Mouse (Mus musculus) embryonic facial prominence, embryonic 11.5 days (tissue): ENCODE data around the gene Prss12. TPM values are rescaled to one million over a fixed set of nuclear protein-coding genes. Genes with fewer than 3 reads are reported as not detected.

Source experiments
- ATAC-seq: fragments of 200-750 bp; cut with Nextera tagmentation; replicated peaks from 2 replicates; pipeline ENCODE4 v1.8.0; 2017; ENCODE audit warnings: low read depth; ENCODE audit not compliant: insufficient number of reproducible peaks, low FRiP score, low TSS enrichment
- DNase-seq: peaks from one replicate; pipeline ENCODE4 v3.0.0-alpha.2; 2015; ENCODE audit warnings: low spot score
- H3K27ac ChIP-seq: fragments of 300-500 bp; sonication (generic); replicated peaks from 2 replicates; pipeline ENCODE4 v1.5.1; 2014; ENCODE audit warnings: mild to moderate bottlenecking, low read depth, low read length, control low read depth
- H3K27me3 ChIP-seq: fragments of 300-500 bp; sonication (generic); 2 replicates; pipeline ENCODE4 v1.6.1; 2014; ENCODE audit warnings: mild to moderate bottlenecking, low read length, moderate library complexity, mixed read lengths; ENCODE audit not compliant: control insufficient read depth, insufficient read depth
- H3K36me3 ChIP-seq: fragments of 300-500 bp; sonication (generic); replicated peaks from 2 replicates; pipeline ENCODE4 v1.6.1; 2014; ENCODE audit warnings: low read depth, mild to moderate bottlenecking, low read length, moderate library complexity, mixed read lengths; ENCODE audit not compliant: control insufficient read depth, insufficient read depth
- H3K4me1 ChIP-seq: fragments of 300-500 bp; sonication (generic); 2 replicates; pipeline ENCODE4 v1.6.1; 2014; ENCODE audit warnings: low read length, mixed read lengths; ENCODE audit not compliant: control insufficient read depth, insufficient read depth
- H3K4me2 ChIP-seq: fragments of 300-500 bp; sonication (generic); 2 replicates; pipeline ENCODE4 v1.6.1; 2014; ENCODE audit warnings: low read depth, mild to moderate bottlenecking, control low read depth, low read length, moderate library complexity
- H3K4me3 ChIP-seq: fragments of 300-500 bp; sonication (generic); 2 replicates; pipeline ENCODE4 v1.5.1; 2014; ENCODE audit warnings: low read depth, low read length, control low read depth
- H3K9ac ChIP-seq: fragments of 300-500 bp; sonication (generic); replicated peaks from 2 replicates; pipeline ENCODE4 v1.6.1; 2014; ENCODE audit warnings: mild to moderate bottlenecking, control low read depth, low read length
- H3K9me3 ChIP-seq: fragments of 300-500 bp; sonication (generic); replicated peaks from 2 replicates; pipeline ENCODE4 v1.6.1; 2016; ENCODE audit warnings: mild to moderate bottlenecking, low read length, inconsistent platforms, mixed read lengths; ENCODE audit not compliant: control insufficient read depth
- WGBS: fragments of 180-500 bp; shearing (Covaris S2); extraction: QIAGEN DNeasy Blood & Tissue Kit; methylation state at CpG from one replicate; pipeline ENCODE4 v1.1.7; 2014; 5-methylcytosine and 5-hydroxymethylcytosine counted together
- polyA plus RNA-seq: library from polyadenylated mRNA; unstranded; fragments of >200 nt; fragmentation: Nextera tagmentation; extraction: Ambion mirVana; gene quantifications from 2 replicates; pipeline ENCODE4 v1.2.1, GENCODE M21; 2014

Gene Prss12
- polyA plus RNA-seq, 1 experiment from 2014 or later = 8.3 TPM

GRCm38 (mm10) chr3:123506699-123507662, 60.3 kb downstream of the Prss12 start:
- Histone ChIP-seq H3K4me2 (peak overlapping the region; percentile 42), H3K27me3 (no peaks in the 10 kb centered on the region)
- 6% methylated on average over 6 of the region's 6 CpGs for WGBS

GRCm38 (mm10) chr3:123507663-123508055, 60.9 kb downstream of the Prss12 start:
- H3K4me1 ChIP-seq = no peaks in the 10 kb centered on the region
- under 1% methylated on average over 10 of the region's 10 CpGs for WGBS
- H3K4me2 ChIP-seq = peak overlapping the region; percentile 42
- peak overlapping the region; percentile 74 for H3K9ac ChIP-seq
- no peaks in the 10 kb centered on the region for H3K36me3 ChIP-seq
- H3K27ac ChIP-seq = peak overlapping the region; percentile 82
- H3K4me3 ChIP-seq = peak overlapping the region; percentile 80
- DNase-seq = no peak
- no peaks in the 10 kb centered on the region for H3K27me3 ChIP-seq
- ATAC-seq = no peak
- H3K9me3 ChIP-seq = no peaks in the 10 kb centered on the region

More at GRCm38 (mm10) chr3:123506699-123507662, 60.3 kb downstream of the Prss12 start:
- peak overlapping the region; percentile 74 for H3K9ac ChIP-seq
- no peaks in the 10 kb centered on the region for H3K4me1 ChIP-seq
- no peak overlapping the region; the same call in 1 of the 2 replicates for H3K27ac ChIP-seq
- no peaks in the 10 kb centered on the region for H3K36me3 ChIP-seq
- peak overlapping the region; percentile 80 for H3K4me3 ChIP-seq
- no peaks in the 10 kb centered on the region for H3K9me3 ChIP-seq
- ATAC-seq (no peak), DNase-seq (peak; percentile 67)

- peak overlapping the region; percentile 98 for H3K9ac ChIP-seq
- no peaks in the 10 kb centered on the region for H3K27me3 ChIP-seq
- no peaks in the 10 kb centered on the region for H3K9me3 ChIP-seq
- peak overlapping the region; percentile 70 for H3K4me2 ChIP-seq
- no peaks in the 10 kb centered on the region for H3K4me1 ChIP-seq
- WGBS = under 1% methylated on average over 53 of the region's 53 CpGs
- ATAC-seq (peak; percentile 97), DNase-seq (peak; percentile 99)
- peak overlapping the region; percentile 80 for H3K4me3 ChIP-seq
- H3K27ac ChIP-seq = peak overlapping the region; percentile 98
- H3K36me3 ChIP-seq = no peaks in the 10 kb centered on the region
These were observed 61.5 kb downstream of the Prss12 start for GRCm38 (mm10) chr3:123508056-123508674.

GRCm38 (mm10) chr3:123508675-123509376, 62.1 kb downstream of the Prss12 start:
- ATAC-seq = peak; percentile 68
- no peaks in the 10 kb centered on the region for H3K36me3 ChIP-seq
- peak overlapping the region; percentile 70 for H3K4me2 ChIP-seq
- peak overlapping the region; percentile 98 for H3K9ac ChIP-seq
- no peaks in the 10 kb centered on the region for H3K9me3 ChIP-seq
- no peaks in the 10 kb centered on the region for H3K27me3 ChIP-seq
- peak overlapping the region; percentile 98 for H3K27ac ChIP-seq
- H3K4me1 ChIP-seq = no peaks in the 10 kb centered on the region
- under 1% methylated on average over 36 of the region's 36 CpGs for WGBS
- DNase-seq = peak; percentile 64
- H3K4me3 ChIP-seq = peak overlapping the region; percentile 80

- Histone ChIP-seq H3K9ac (no peak overlapping the region), H3K4me3 (no peak overlapping the region), H3K4me1 (no peaks in the 10 kb centered on the region), H3K27me3 (no peaks in the 10 kb centered on the region), H3K4me2 (no peak overlapping the region), H3K36me3 (no peaks in the 10 kb centered on the region), H3K27ac (no peak overlapping the region), H3K9me3 (no peaks in the 10 kb centered on the region)
- DNase-seq (no peak), ATAC-seq (no peak)
- WGBS = 70% methylated on average over 4 of the region's 4 CpGs
These were observed 65.1 kb downstream of the Prss12 start for GRCm38 (mm10) chr3:123511818-123512217.

- DNase-seq (no peak), ATAC-seq (no peak)
- Histone ChIP-seq H3K9me3 (no peaks in the 10 kb centered on the region), H3K9ac (no peak overlapping the region), H3K4me1 (no peaks in the 10 kb centered on the region), H3K36me3 (no peaks in the 10 kb centered on the region), H3K4me3 (no peak overlapping the region), H3K4me2 (no peak overlapping the region), H3K27me3 (no peaks in the 10 kb centered on the region), H3K27ac (no peak overlapping the region)
- WGBS = 60% methylated on average over 5 of the region's 5 CpGs
These were observed 68.2 kb downstream of the Prss12 start for GRCm38 (mm10) chr3:123514886-123515285.

- Histone ChIP-seq H3K4me2 (no peak overlapping the region), H3K9me3 (no peaks in the 10 kb centered on the region), H3K4me1 (no peaks in the 10 kb centered on the region), H3K9ac (no peak overlapping the region), H3K4me3 (no peak overlapping the region), H3K27me3 (no peaks in the 10 kb centered on the region), H3K36me3 (no peaks in the 10 kb centered on the region), H3K27ac (no peak overlapping the region)
- ATAC-seq (no peak), DNase-seq (peak; percentile 78)
- WGBS = 20% methylated on average over 5 of the region's 5 CpGs
These were observed 69.1 kb downstream of the Prss12 start for GRCm38 (mm10) chr3:123515600-123516359.
